Mouse (Mus musculus) CH12F3 (cell line): ENCODE measurements around the gene Ephb3.
"Not testable (repeated sequence)": the region's sequence is repeated elsewhere in the genome, so short reads cannot be mapped to it uniquely, and the experiment has no call there.

Experiments
- in situ Hi-C: fragments of 300-500 bp; cut with MboI; formaldehyde crosslinking; loops from 2 replicates; pipeline ENCODE4 v1.14.3; 2020; ENCODE audit warnings: low sequenced_read_pairs

The Ephb3 gene

GRCm38 (mm10) chr16:21204367-21205092 lies at the start of gene Ephb3:
Ephb3 (plus strand) TSS chr16:21204755.
- in situ Hi-C loops = no loop called here

GRCm38 (mm10) chr16:21156261-21156660 lies 48.3 kb upstream of the Ephb3 start:
- in situ Hi-C loops = not testable (repeated sequence)

- in situ Hi-C loops = not testable (repeated sequence)
These were observed 45.3 kb upstream of the Ephb3 start for GRCm38 (mm10) chr16:21159226-21159625.

- in situ Hi-C loops = not testable (repeated sequence)
These were observed 41.1 kb upstream of the Ephb3 start for GRCm38 (mm10) chr16:21163423-21163822.

- in situ Hi-C loops = not testable (repeated sequence)
These were observed 39.0 kb upstream of the Ephb3 start for GRCm38 (mm10) chr16:21165343-21166220.

- in situ Hi-C loops = no loop called here
These were observed 35.8 kb upstream of the Ephb3 start for GRCm38 (mm10) chr16:21168730-21169129.

GRCm38 (mm10) chr16:21175236-21175635 lies 29.3 kb upstream of the Ephb3 start:
- in situ Hi-C loops = loop anchor here (25.0 kb wide), 1 partner anchor 263 kb away; no protein-coding TSS in a partner anchor

- in situ Hi-C loops = loop anchor here (25.0 kb wide), 1 partner anchor 270 kb away; no protein-coding TSS in a partner anchor
These were observed 22.4 kb upstream of the Ephb3 start for GRCm38 (mm10) chr16:21182108-21182507.

GRCm38 (mm10) chr16:21184697-21185096 lies 19.9 kb upstream of the Ephb3 start:
- in situ Hi-C loops = loop anchor here (25.0 kb wide), 1 partner anchor 272 kb away; no protein-coding TSS in a partner anchor

- in situ Hi-C loops = loop anchor here (25.0 kb wide), 1 partner anchor 275 kb away; no protein-coding TSS in a partner anchor
These were observed 17.0 kb upstream of the Ephb3 start for GRCm38 (mm10) chr16:21187568-21187967.

- in situ Hi-C loops = loop anchor here (25.0 kb wide), 1 partner anchor 276 kb away; no protein-coding TSS in a partner anchor
These were observed 16.2 kb upstream of the Ephb3 start for GRCm38 (mm10) chr16:21188345-21188744.

- in situ Hi-C loops = loop anchor here (25.0 kb wide), 1 partner anchor 279 kb away; no protein-coding TSS in a partner anchor
These were observed 13.0 kb upstream of the Ephb3 start for GRCm38 (mm10) chr16:21191569-21191968.

- in situ Hi-C loops = loop anchor here (25.0 kb wide), 1 partner anchor 280 kb away; no protein-coding TSS in a partner anchor
These were observed 11.8 kb upstream of the Ephb3 start for GRCm38 (mm10) chr16:21192509-21193354.

GRCm38 (mm10) chr16:21194182-21194581 lies 10.4 kb upstream of the Ephb3 start:
- in situ Hi-C loops = loop anchor here (25.0 kb wide), 1 partner anchor 282 kb away; no protein-coding TSS in a partner anchor

GRCm38 (mm10) chr16:21195260-21195866 lies 9.2 kb upstream of the Ephb3 start:
- in situ Hi-C loops = loop anchor here (5.0 to 25.0 kb wide), 2 partner anchors 197 to 283 kb away; no protein-coding TSS in a partner anchor

GRCm38 (mm10) chr16:21196576-21196975 lies 8.0 kb upstream of the Ephb3 start:
- in situ Hi-C loops = loop anchor here (5.0 to 25.0 kb wide), 2 partner anchors 196 to 284 kb away; no protein-coding TSS in a partner anchor

- in situ Hi-C loops = loop anchor here (5.0 to 25.0 kb wide), 2 partner anchors 195 to 285 kb away; no protein-coding TSS in a partner anchor
These were observed 7.0 kb upstream of the Ephb3 start for GRCm38 (mm10) chr16:21197542-21197941.

GRCm38 (mm10) chr16:21198006-21198405 lies 6.5 kb upstream of the Ephb3 start:
- in situ Hi-C loops = loop anchor here (5.0 to 25.0 kb wide), 2 partner anchors 194 to 286 kb away; no protein-coding TSS in a partner anchor

GRCm38 (mm10) chr16:21198529-21198928 lies 6.0 kb upstream of the Ephb3 start:
- in situ Hi-C loops = loop anchor here (5.0 to 25.0 kb wide), 2 partner anchors 194 to 286 kb away; no protein-coding TSS in a partner anchor
